Mouse (Mus musculus) natural killer cell, adult 2 months (primary cell): ENCODE data around the gene Dtx1.

Experiments used
- DNase-seq, 2 experiments: peaks; one replicate each; pipeline ENCODE4 v3.0.0; 2022; ENCODE audit warnings: low spot score in 2 of 2

Gene Dtx1

GRCm38 (mm10) chr5:120679676-120680555 is 31.8 kb downstream of the Dtx1 start:
- DNase-seq, result peak in 1 of 2 experiments; percentile 66

- peak; percentile 61 to 78 for DNase-seq
Observed at GRCm38 (mm10) chr5:120677516-120677915, 34.2 kb downstream of the Dtx1 start.

DNA sequence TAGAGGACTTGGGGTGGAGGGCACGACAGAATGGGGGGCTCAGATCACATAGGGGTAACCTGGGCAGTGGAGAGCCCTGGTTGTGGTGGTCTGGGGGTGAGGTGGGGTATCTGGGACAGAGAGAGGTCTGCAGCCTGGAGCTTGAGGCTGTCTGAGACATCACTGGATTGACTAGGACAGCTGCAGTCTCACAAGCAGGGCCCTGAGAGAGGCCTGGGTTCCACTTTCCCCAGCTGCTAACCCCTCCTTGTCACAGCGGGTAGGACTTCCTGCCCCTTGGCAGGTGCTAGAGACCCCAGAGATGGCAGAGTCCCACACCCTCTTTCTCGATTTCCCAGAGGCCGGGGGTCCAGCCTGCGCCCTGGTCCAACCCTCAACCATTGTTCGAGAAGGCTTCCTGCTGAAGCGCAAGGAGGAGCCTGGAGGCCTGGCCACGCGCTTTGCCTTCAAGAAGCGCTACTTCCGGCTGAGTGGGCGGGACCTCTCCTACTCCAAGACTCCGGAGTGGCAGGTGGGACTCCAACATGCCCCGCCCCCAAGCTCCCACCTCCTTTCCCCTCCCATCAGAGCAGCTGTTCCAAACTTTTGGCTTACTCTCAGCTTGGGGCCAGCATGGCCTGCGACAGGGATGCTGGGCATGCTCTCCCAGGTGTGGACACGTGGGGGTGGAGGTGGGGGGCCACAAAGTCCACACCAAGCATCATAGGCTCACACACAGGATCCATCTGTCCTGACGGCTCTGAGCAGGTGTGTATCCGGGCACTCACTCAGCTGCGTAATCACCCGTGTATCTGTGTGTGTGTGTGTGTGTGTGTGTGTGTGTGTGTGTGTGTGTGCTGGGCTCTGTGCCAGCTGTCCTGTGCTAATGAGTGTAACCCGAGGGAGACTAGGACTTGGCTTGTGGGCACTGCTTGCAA is 37.2 kb downstream of the Dtx1 start:
- DNase-seq, result no peak

DNA sequence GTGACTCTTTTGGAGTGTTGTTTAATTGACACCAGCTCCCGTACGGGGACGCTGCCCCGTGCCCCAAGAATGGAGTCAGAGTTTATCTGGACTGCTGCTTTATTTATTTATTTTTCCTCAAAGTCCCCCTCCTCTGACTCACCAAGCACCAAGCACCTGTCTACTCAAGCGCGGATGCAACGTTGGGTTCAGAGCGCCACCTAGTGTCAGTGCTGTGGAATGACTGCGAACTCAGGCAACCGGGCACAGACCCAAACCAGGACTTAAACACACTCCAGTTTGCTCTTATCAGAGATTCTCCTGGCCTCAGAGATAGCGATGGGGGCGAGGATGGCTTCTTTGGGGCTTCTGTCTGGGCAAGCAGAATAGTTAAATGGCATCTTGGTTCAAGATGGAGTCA is 38.1 kb downstream of the Dtx1 start:
- DNase-seq, result peak; percentile 55 to 78

DNA sequence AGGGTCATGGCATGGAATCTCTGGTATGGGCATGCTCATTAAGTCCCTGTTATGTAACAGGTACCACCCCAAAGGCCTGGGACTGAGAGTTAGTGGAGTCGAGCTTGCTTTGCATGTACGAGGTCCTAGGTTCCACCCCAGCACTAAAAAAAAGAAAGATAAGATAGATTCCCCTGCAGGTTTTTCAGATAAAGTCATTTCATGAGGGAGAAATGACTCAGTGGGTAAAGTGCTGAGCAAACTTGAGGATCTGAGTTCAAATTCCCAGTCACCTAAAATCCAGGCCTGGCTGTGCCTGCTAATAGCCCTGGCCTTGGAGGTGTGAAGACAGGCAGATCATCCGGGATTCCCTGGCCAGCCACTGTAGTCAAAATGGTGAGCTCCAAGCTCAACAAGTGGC is 39.9 kb downstream of the Dtx1 start:
- no peak for DNase-seq

DNA sequence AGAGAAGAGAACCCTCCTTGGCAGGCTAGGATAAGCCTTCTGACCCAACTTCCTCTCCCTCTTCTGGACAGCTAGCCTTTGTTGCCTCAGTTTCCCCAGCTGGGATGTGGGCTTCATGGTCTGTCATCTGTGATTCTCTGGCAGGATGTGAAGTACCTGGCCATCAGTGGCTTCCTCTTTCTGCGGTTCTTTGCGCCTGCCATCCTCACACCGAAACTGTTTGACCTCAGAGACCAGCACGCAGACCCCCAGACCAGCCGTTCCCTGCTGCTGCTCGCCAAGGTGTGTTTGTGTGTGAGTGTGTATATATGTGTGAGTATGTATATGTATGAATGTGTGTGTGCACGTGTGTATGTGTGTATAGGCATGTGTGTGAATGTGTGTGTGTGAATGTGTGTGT is 41.6 kb downstream of the Dtx1 start:
- DNase-seq, result no peak

DNA sequence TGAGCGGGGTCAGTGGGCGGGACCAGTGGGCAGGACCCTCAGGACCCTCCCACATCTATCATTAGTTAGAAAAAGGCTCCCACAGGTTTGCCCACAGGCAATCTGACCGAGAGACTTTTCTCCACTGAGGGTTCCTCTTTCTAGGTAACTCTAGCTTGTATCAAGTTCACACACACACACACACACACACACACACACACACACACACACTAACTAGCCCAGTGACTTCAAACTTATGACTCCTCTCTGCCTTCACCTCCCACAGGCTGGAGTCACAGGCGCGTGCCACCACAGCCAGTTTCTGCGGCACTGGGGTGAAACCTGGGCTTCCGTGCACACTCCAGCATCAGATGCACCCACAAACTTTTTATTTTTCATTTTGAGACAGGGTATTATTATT is 43.0 kb downstream of the Dtx1 start:
- no peak for DNase-seq

GRCm38 (mm10) chr5:120664888-120665287 is 46.8 kb downstream of the Dtx1 start:
- no peak for DNase-seq

DNA sequence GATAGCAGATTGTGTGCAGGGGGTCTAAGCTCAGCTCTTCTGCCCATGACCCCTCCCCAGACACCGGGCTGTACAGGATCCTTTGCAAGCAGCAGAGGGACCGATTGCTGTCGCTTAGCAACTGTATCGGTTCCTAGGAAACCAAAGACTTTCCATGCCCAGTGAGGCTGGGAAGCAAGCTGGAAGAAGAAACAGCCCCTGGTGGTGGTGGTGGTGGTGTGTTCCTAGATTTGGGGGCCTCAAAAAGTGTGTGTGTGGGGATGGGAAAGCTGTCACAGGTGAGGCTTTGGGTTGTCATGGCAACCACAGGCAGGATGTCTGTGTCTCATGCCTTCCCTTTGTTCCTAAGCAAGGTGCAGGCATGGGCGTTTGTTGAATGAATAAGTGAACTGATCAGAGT is 50.9 kb downstream of the Dtx1 start:
- no peak for DNase-seq

- no peak for DNase-seq
Observed at GRCm38 (mm10) chr5:120656281-120656751, 55.4 kb downstream of the Dtx1 start.

DNA sequence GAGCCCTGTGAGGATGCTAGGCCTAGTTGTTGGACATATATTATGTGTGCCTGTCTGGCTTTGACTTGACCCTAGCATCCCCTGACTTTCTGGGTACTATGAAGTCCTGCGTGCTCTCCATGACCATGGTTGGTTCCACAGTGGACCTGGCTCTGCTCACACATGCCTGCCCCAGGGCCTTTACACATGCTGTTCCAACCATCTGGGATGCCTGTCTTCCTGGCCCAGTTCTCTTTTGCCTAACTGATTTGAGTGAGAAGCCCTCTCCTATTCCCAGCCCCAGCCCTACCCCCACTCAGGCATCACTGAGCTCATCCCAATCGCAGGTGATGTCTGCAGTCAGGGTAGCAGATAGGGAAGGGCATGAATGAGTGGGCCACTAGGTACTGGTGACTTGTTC is 57.9 kb downstream of the Dtx1 start:
- no peak for DNase-seq

DNA sequence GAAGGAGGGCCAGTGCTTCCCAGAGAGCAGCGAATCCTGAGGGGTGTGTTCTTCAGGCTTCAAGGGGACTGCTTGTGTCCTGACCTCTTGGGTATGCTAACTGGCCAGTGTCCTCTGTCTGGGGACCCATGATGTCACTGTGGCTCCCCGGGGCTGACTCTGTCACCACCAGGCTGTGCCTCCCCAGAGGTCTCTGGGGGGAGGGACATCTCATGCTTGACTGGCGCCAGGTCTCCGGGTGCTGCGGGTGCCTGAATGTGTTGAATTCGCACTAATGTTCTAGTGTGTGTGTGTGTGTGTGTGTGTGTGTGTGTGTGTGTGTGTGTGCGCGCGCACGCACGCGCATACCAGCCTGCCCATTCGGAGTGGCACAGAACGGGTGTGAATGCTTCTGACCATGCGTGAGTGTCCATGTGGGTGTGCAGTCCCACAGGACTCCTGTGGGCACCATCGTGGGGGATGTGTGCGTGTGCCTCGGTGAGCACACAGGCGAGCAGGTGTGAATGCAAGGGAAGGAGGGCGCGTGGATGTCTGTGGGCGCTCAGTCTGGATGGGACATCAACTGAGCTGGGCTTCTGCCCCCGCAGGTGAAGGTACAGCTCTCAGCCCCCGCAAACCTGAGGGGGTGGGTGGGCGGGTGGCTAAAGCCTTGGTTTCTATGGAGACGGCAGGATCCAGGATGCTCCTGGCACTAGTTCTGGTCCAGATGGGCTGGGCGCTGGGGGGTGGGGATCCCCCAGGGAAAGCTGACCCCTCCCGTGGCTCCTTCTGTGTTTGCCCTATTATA is 58.6 kb downstream of the Dtx1 start:
- DNase-seq, result peak in 1 of 2 experiments; percentile 25

DNA sequence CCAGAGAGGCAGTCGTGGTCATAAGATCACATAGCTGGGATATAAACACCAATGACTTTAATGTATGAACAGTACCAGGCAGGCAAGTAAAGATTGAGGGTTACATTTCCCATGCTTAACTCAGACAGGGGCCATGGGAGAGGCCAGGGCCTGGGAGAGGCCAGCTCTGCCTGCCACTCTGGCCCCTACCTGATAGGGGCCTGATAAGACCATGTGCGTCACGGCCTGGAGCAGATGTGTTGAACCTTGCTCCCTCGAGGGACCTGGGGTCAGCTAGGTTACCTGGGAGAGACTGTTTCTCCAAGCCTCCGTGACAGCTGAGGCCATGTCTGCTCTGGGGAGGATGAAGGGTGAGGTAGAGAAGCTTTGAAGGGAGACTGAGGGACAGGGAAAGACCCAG is 60.5 kb downstream of the Dtx1 start:
- DNase-seq, result no peak

GRCm38 (mm10) chr5:120649938-120650337 is 61.8 kb downstream of the Dtx1 start:
- no peak for DNase-seq

DNA sequence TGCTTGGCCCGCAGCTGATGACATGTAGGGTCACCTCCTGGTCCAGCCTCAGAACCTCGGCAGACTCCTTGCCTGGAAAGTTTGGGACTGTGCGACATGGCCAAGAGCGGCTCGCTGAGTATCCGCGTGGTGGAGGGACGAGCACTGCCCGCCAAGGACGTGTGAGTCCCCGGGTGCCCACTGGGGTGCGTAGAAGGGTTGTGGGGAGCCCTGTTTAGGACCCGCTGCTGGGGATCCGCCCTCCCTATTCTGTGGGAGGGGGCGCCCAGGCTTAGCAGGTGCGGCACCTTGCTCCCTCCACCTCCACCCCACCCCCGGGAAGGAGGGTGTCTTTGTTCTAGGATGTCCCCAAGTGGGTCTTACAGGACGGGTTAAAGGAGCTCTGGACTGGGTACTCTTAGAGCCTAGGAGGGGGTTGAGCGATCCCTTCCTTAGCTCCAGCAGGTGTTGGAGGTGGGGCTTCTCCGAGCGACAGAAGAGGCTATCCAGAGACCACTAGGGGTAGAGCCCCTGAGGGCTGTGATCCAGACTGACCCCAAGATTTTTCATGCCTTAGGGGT is 62.3 kb downstream of the Dtx1 start:
- DNase-seq, result no peak

DNA sequence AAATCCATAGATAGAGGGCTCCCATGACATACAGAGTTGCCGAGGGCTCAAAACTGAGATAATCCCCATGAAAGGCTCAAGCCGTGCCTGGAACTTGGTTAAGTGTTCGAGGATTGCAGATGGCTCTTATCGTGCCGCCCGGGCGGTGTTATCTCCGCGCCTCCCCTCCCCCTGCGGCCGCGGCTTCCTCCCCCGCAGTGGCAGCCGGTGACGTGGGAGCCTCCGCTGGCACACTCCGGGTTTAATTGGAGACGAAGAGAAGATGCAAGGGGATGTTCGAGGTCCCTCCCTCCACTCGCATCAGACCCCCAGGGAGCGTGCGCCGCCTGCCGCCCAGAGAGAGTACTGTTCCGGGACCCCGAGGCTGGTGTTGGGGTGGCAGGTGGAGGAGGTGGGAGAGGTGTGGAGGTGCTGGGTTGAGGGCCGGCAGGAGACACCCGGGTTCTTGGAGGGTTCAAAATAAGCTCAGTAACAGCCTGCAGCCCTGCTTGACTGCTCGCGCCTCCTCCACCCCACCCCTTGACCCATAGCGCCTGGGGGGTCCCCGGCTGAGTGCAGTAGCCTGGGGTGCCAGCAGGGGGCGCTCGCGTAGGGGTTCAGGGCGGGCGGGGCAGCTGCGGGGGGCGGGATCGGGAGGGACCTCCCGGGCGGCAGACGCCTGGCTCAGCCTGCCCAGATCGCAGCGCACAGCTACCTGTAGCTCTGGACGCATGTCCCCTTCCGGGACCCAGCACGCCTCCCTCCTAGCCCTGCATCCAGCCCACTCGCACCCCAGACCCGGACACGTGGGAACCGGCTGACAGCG is 63.0 kb downstream of the Dtx1 start, which contains the start of gene Rasal1:
Rasal1 (plus strand) TSS at position 244 of the 805 bp plus-strand sequence.
- peak; percentile 74 to 87 for DNase-seq

DNA sequence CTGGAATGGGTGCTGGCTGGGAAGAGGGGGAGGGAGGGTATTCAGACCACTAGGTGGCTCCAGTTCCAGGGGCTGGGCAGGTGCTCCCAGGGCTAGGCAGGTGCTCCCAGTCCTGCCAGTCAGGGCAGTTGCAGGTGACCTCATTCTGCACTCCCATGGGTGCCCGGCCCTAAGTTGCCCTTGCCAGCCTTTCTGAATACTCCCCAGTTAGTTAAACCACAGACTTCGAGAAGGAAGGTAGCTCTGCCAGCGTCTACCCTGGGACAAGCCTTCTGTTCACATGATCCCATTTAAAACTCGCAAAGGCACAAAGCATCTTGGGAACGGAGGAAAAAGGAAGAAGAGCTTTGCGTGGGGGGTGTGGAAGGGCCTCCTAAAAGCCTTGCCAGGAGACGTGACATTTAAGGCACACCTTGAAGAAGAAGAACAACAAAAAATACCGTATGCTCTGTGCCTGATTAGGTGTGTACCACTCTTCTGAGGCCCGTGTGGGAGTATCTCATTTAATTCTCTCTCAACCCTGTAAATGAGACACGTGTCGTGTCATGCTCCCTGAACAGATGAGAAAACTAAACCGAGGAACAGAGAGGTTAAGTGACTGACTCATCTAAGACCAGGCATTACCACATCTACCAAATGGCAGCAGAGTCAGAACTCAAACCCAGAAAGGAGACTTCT is 63.8 kb downstream of the Dtx1 start:
- peak in 1 of 2 experiments; percentile 32 for DNase-seq

DNA sequence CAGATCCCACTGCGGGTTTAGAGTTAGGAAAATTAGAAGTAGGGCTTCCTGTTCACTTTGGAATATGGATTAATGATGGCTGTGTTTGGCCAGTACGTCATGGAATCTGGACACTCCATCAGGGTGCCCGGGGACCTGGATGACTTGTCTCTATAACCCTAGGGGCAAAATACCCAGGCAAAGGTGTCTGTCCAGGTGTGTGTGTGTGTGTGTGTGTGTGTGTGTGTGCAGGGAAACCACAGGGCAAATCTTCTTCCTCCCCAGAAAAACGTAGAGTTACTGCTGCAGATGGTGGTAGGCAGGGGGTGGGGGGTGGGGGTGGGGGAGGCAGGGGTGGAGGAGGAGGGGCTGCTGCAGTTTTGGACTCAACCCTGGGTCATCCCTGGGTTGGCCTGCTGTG is 64.4 kb downstream of the Dtx1 start:
- no peak for DNase-seq

DNA sequence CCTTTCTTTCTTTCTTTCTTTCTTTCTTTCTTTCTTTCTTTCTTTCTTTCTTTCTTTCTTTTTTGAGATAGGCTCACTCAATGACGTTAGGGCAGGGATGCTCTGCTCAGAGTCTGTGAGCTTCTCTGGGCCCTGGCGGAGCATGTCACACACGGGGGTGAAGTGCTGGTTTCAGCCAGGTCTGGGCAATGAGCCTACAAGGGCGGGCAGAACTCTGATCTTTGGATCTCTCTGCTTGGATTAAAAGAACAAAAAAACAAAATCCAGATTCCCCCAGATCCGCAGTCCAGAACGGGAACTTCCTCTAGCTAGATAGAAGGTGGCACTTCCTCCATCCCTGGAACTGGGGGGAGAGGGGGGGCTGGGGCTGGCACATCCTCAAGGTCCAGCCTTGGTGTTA is 65.9 kb downstream of the Dtx1 start:
- no peak for DNase-seq

DNA sequence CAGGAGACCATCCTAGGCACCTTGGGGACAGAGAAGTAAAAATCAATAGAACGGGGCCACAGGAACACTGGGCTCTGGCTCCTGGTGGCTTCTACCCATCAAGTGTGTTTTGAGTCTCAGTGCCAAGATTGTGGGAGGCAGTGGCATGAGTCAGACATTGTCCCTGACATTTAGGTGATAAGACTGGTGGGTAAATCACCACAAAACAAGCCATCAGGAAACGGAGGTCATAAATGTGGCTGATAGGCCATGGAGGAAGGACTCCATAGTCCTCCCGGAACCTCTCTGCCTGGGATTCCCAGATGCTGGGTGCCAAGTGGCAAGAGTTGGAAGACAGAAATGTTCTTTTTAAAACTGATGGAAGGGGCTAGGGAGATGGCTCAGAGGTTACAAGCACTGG is 67.5 kb downstream of the Dtx1 start:
- DNase-seq, result no peak
